Mouse (Mus musculus) CD4-positive naive resting alpha-beta T cell, adult 76 days (primary cell): ENCODE results near the gene Sacs. TPM values are rescaled to one million over a fixed set of nuclear protein-coding genes. Genes with fewer than 3 reads are reported as not detected.

ENCODE experiments used
- total RNA-seq: library from RNA; stranded (reverse); gene quantifications from one replicate; pipeline ENCODE4 v1.2.4, GENCODE M21; 2023

The Sacs gene
- 34.3 TPM for total RNA-seq

DNA sequence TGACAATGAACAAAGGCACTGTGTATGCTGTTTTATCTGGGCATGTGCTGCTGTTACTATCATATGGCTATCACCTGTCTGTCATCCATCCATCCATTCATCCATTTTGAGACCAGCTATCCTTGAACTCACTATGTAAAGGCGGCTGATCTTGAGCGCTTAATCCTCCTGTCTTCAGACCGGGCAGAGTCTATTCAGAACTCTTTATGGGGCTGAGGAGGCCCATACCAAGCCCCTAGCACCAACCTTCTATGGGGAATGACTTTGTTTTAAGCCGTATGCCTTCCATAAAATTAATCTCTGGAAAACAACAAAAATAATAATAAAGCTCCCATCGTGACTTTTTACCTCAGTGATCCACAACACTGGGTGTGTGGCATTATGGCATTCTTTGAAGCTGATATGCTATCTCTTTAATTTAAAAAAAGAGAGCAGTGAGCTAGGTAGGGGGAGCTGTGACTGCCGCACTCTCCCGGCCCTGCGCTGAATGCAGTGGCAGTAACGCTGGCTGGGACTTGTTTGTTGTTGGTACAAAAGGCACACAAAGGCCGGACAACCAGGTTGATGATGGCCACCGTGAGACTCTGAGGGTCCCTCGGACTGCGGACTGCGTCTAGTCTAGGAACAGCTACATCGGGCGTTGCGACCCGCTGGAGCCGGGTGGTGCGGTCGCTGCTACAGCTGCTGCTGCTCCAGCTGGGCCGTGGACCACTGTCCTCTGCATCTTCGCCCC lies at the start of gene Sacs:
Gene Sacs (plus strand): TSS at position 464 of the 733 bp plus-strand sequence.

DNA sequence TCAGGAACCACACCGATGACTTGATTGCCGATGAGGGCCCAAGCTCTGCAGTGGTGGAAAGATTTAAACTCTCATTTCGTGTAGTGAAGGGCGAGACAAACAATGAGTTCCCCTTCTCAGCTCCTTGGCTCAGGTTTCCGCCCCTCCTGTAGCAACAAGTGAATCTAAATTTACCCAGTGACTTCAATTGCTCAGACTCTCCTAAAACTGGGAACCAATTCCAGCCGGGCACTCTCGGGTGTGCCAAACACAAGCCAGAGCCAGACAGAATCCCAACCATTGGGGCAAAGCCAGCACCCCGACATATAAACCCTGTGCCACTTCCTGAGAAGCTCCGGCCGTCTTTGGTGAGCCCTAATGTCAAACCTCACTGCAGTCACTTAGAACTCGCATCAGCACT lies 120.1 kb downstream of the Sacs start, which contains the start of gene Sgcg:
Gene Sgcg (minus strand): TSS at position 139 of the 400 bp plus-strand sequence.

Other genes with a start within 250 kb of the Sacs start
- 2.5 TPM for gene Tnfrsf19, start 92.0 kb upstream of the Sacs start, total RNA-seq
- not detected for gene Sgcg, start 120.0 kb downstream of the Sacs start, total RNA-seq
- 0.76 TPM for gene Arl11, start 171.3 kb downstream of the Sacs start, total RNA-seq
- gene Ebpl, start 222.0 kb downstream of the Sacs start, total RNA-seq = 2.6 TPM